Mouse (Mus musculus) heart, embryonic 16.5 days (tissue): ENCODE data around the gene 0610010F05Rik. TPM values are rescaled to one million over a fixed set of nuclear protein-coding genes. Genes with fewer than 3 reads are reported as not detected.

ENCODE experiments used
- ATAC-seq: fragments of 200-750 bp; cut with Nextera tagmentation; replicated peaks from 2 replicates; pipeline ENCODE4 v1.8.0; 2017; ENCODE audit warnings: moderate number of reproducible peaks; ENCODE audit not compliant: insufficient read depth, low FRiP score; ENCODE audit errors: extremely low read depth
- H3K27ac ChIP-seq: fragments of 300-500 bp; sonication (generic); 2 replicates; pipeline ENCODE4 v1.5.1; 2014; ENCODE audit warnings: mild to moderate bottlenecking, low read length, control low read depth, moderate library complexity
- H3K27me3 ChIP-seq: fragments of 300-500 bp; sonication (generic); 2 replicates; pipeline ENCODE4 v1.6.1; 2014; ENCODE audit warnings: low read length, mixed read lengths; ENCODE audit not compliant: control insufficient read depth, insufficient read depth
- H3K36me3 ChIP-seq: fragments of 300-500 bp; sonication (generic); 2 replicates; pipeline ENCODE4 v1.6.1; 2014; ENCODE audit not compliant: control insufficient read depth, insufficient read depth
- H3K4me1 ChIP-seq: fragments of 300-500 bp; sonication (generic); 2 replicates; pipeline ENCODE4 v1.6.1; 2014; ENCODE audit warnings: low read length, mixed read lengths; ENCODE audit not compliant: control insufficient read depth, insufficient read depth
- H3K4me2 ChIP-seq: fragments of 300-500 bp; sonication (generic); 2 replicates; pipeline ENCODE4 v1.6.1; 2014; ENCODE audit warnings: low read depth, mild to moderate bottlenecking, control low read depth, low read length
- H3K4me3 ChIP-seq: fragments of 300-500 bp; sonication (generic); 2 replicates; pipeline ENCODE4 v1.5.1; 2014; ENCODE audit warnings: mild to moderate bottlenecking, control low read depth, low read length
- H3K9ac ChIP-seq: fragments of 300-500 bp; sonication (generic); 2 replicates; pipeline ENCODE4 v1.6.1; 2014; ENCODE audit warnings: low read length, control low read depth
- H3K9me3 ChIP-seq: fragments of 300-500 bp; sonication (generic); replicated peaks from 2 replicates; pipeline ENCODE4 v1.6.1; 2016; ENCODE audit warnings: low read length; ENCODE audit not compliant: control insufficient read depth
- WGBS: fragments of 180-500 bp; shearing (Covaris S2); extraction: QIAGEN DNeasy Blood & Tissue Kit; methylation state at CpG from one replicate; pipeline ENCODE4 v1.1.7; 2014; 5-methylcytosine and 5-hydroxymethylcytosine counted together
- polyA plus RNA-seq: library from polyadenylated mRNA; unstranded; fragments of >200 nt; fragmentation: Nextera tagmentation; extraction: Ambion mirVana; gene quantifications from 2 replicates; pipeline ENCODE4 v1.2.1, GENCODE M21; 2015

The 0610010F05Rik gene
- polyA plus RNA-seq, 1 experiment from 2014 or later = 15.7 TPM

DNA sequence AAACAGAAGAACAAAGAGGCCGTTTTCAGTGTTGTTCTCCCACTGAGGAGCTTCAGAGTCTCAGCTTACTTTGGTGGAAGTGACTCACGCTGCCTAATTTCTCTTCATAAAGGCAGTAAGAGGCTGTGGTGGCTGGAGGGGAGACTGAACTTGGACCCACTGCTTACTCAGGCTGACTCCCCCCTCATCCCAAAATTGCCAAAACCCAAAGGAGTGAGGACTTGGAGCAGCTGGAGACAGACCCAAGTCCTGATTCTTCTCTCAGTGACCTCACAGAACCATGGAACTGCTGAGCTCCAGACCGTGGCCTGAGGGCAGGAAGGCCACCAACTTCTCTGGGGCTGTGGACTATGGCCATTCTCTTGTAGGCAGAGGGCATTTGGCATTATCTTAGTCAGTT, 114.5 kb downstream of the 0610010F05Rik start:
- Histone ChIP-seq H3K4me3 (no peak overlapping the region), H3K9ac (no peak overlapping the region), H3K27me3 (no peaks in the 10 kb centered on the region), H3K4me2 (no peak overlapping the region), H3K36me3 (no peaks in the 10 kb centered on the region), H3K27ac (no peak overlapping the region), H3K9me3 (no peaks in the 10 kb centered on the region), H3K4me1 (no peaks in the 10 kb centered on the region)
- 82% methylated on average over 3 of the region's 3 CpGs for WGBS
- ATAC-seq = no peak

GRCm38 (mm10) chr11:23515315-23515714, 118.1 kb downstream of the 0610010F05Rik start:
- no peaks in the 10 kb centered on the region for H3K4me1 ChIP-seq
- no peaks in the 10 kb centered on the region for H3K36me3 ChIP-seq
- ATAC-seq = no peak
- H3K9ac ChIP-seq = no peak overlapping the region
- 62% methylated on average over 2 of the region's 2 CpGs for WGBS
- no peak overlapping the region for H3K27ac ChIP-seq
- H3K27me3 ChIP-seq = no peaks in the 10 kb centered on the region
- no peak overlapping the region for H3K4me3 ChIP-seq
- no peaks in the 10 kb centered on the region for H3K9me3 ChIP-seq
- no peak overlapping the region for H3K4me2 ChIP-seq

Other genes starting within 250 kb of the 0610010F05Rik start
- gene Ahsa2, start 135.6 kb downstream of the 0610010F05Rik start, polyA plus RNA-seq = 60.6 and 60.8 TPM in 2 replicates
- not detected in 2 replicates for gene 1700093K21Rik, start 112.5 kb downstream of the 0610010F05Rik start, polyA plus RNA-seq
- gene Pus10, start 32.0 kb upstream of the 0610010F05Rik start, polyA plus RNA-seq = 10.7 and 13.0 TPM in 2 replicates
- 24.1 and 29.1 TPM in 2 replicates for gene Pex13, start 32.3 kb upstream of the 0610010F05Rik start, polyA plus RNA-seq
- gene Rel, start 137.3 kb upstream of the 0610010F05Rik start, polyA plus RNA-seq = 1.5 and 1.6 TPM in 2 replicates